Mouse (Mus musculus) forebrain, embryonic 13.5 days (tissue): Measurements from ENCODE around the gene Ms4a7. TPM values are rescaled to one million over a fixed set of nuclear protein-coding genes. Genes with fewer than 3 reads are reported as not detected.

ENCODE experiments used
- ATAC-seq: fragments of 200-750 bp; cut with Nextera tagmentation; 2 replicates; pipeline ENCODE4 v1.8.0; 2017
- H3K27ac ChIP-seq: fragments of 300-500 bp; sonication (generic); 2 replicates; pipeline ENCODE4 v1.5.1; 2015; ENCODE audit warnings: inconsistent platforms, mild to moderate bottlenecking, moderate library complexity
- H3K27me3 ChIP-seq: fragments of 300-500 bp; sonication (generic); 2 replicates; pipeline ENCODE4 v1.6.1; 2015; ENCODE audit warnings: mild to moderate bottlenecking, inconsistent platforms
- H3K36me3 ChIP-seq: fragments of 300-500 bp; sonication (generic); 2 replicates; pipeline ENCODE4 v1.6.1; 2015; ENCODE audit warnings: mild to moderate bottlenecking, inconsistent platforms; ENCODE audit not compliant: poor library complexity, severe bottlenecking
- H3K4me1 ChIP-seq: fragments of 300-500 bp; sonication (generic); 2 replicates; pipeline ENCODE4 v1.6.1; 2015; ENCODE audit warnings: inconsistent platforms
- H3K4me2 ChIP-seq: fragments of 300-500 bp; sonication (generic); 2 replicates; pipeline ENCODE4 v1.6.1; 2015; ENCODE audit warnings: inconsistent platforms, mild to moderate bottlenecking, moderate library complexity
- H3K4me3 ChIP-seq: fragments of 300-500 bp; sonication (generic); 2 replicates; pipeline ENCODE4 v1.5.1; 2015; ENCODE audit warnings: mild to moderate bottlenecking, inconsistent platforms
- H3K9ac ChIP-seq: fragments of 300-500 bp; sonication (generic); 2 replicates; pipeline ENCODE4 v1.6.1; 2015; ENCODE audit warnings: mild to moderate bottlenecking, inconsistent platforms
- H3K9me3 ChIP-seq: fragments of 300-500 bp; sonication (generic); replicated peaks from 2 replicates; pipeline ENCODE4 v1.6.1; 2016; ENCODE audit warnings: inconsistent platforms
- WGBS: fragments of 180-500 bp; shearing (Covaris S2); methylation state at CpG from one replicate; pipeline ENCODE4 v1.1.7; 2015; 5-methylcytosine and 5-hydroxymethylcytosine counted together
- polyA plus RNA-seq: library from polyadenylated mRNA; unstranded; fragments of >200 nt; fragmentation: Nextera tagmentation; extraction: Ambion mirVana; gene quantifications from 2 replicates; pipeline ENCODE4 v1.2.1, GENCODE M21; 2015

Gene Ms4a7
- 0.84 and 1.3 TPM in 2 replicates for polyA plus RNA-seq

DNA sequence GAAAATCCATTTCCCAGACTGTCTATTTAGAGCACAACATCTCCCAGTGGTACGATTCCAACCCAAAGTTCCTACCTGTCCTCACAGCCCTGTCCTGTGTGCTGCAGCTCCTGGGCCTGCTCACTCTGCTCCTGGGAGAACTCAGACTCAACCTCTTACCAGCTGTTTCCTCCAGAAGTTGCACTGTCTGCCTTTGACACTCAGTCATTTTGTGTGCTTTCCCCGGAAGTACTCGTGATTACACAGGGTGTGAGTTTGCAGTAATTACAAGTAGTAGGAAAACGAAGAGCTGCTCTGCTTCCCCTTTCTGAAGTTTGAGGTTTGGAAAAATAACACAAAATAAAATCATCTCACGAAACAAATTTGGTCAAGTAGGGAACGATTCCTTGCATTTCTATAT is at the start of gene Ms4a7:
Ms4a7 (minus strand) TSS at position 215 of the 400 bp plus-strand sequence.
- Histone ChIP-seq H3K36me3 (no peaks in the 10 kb centered on the region), H3K9me3 (no peaks in the 10 kb centered on the region; the same call in 1 of the 2 replicates), H3K4me2 (no peak within 1 kb of the TSS), H3K27ac (no peak within 1 kb of the TSS), H3K9ac (no peak within 1 kb of the TSS), H3K4me3 (no peak within 1 kb of the TSS), H3K27me3 (no peaks in the 10 kb centered on the region), H3K4me1 (no peaks in the 10 kb centered on the region)
- no peak for ATAC-seq
- 86% methylated on average over 6 of the region's 6 CpGs for WGBS

DNA sequence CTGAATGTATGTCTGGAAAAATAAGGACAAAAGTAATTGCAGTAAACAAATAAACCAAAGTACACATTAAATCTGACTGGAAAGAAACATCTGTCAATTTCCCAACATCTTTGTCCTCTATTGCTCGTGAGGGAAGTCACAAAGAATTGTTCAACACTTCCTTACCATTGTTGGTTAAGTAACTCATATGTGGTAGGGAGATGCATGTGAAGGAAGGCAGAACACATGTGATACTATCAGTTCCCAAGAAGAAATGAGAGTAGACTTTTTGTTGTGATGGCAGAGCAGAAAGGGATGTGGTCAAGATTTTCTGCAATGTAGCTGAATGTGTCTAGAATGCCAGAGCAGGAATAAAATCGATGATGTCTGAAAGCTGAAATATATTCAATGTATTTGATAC is 40.5 kb upstream of the Ms4a7 start:
- Histone ChIP-seq H3K4me3 (no peak overlapping the region), H3K4me2 (no peak overlapping the region), H3K27ac (no peak overlapping the region), H3K9me3 (no peaks in the 10 kb centered on the region), H3K36me3 (no peaks in the 10 kb centered on the region), H3K9ac (no peak overlapping the region), H3K4me1 (no peaks in the 10 kb centered on the region), H3K27me3 (no peaks in the 10 kb centered on the region)
- ATAC-seq = no peak
- 85% methylated on average over 2 of the region's 2 CpGs for WGBS

DNA sequence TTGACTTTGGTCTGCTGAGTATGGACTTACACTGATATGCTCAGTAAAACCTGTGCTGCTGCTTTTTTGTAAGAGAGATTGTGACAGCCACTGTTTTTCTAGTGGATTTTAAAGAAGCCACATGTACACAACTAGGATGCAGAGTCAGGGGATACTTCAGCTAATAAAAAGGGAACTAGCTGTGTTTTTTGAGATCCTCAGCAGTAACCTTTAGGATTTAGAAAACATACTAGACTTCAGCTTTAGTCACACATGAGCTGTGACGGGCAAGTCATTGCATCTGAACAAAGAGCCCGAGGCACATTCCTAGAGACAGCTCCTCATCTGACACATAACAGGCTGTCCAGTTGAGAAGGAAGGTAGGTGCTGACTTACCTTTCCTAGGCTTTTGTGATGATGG is 39.3 kb upstream of the Ms4a7 start, which contains the start of gene Ms4a4a:
Ms4a4a (plus strand) TSS at position 251 of the 400 bp plus-strand sequence.
- Histone ChIP-seq H3K4me1 (no peaks in the 10 kb centered on the region), H3K9me3 (no peaks in the 10 kb centered on the region), H3K4me2 (no peak within 1 kb of the TSS), H3K27me3 (no peaks in the 10 kb centered on the region), H3K27ac (no peak within 1 kb of the TSS), H3K36me3 (no peaks in the 10 kb centered on the region), H3K9ac (no peak within 1 kb of the TSS), H3K4me3 (no peak within 1 kb of the TSS)
- WGBS = 80% methylated on average over 2 of the region's 2 CpGs
- ATAC-seq = no peak

DNA sequence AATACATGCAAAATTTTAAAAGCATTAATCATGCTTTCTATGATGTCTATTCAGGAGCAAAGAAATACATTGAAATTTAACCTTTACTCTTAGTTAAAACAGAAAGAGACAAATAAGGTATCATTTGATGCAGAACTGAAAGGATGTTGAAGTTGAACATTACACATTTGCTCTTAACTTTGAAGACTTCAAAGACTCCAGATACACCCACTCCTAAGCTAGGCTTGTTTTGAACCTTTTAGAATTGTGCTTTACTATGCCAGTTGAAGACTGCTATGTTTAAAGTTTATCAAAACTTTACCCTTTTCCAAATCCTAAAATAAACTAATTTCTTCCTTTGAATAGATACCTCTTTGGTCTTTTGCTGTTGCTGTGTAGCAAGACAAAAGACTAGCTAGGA is 35.2 kb upstream of the Ms4a7 start:
- Histone ChIP-seq H3K27ac (no peak overlapping the region), H3K27me3 (no peaks in the 10 kb centered on the region), H3K36me3 (no peaks in the 10 kb centered on the region), H3K4me2 (no peak overlapping the region), H3K9ac (no peak overlapping the region), H3K4me1 (no peaks in the 10 kb centered on the region), H3K9me3 (no peaks in the 10 kb centered on the region), H3K4me3 (no peak overlapping the region)
- ATAC-seq = no peak

DNA sequence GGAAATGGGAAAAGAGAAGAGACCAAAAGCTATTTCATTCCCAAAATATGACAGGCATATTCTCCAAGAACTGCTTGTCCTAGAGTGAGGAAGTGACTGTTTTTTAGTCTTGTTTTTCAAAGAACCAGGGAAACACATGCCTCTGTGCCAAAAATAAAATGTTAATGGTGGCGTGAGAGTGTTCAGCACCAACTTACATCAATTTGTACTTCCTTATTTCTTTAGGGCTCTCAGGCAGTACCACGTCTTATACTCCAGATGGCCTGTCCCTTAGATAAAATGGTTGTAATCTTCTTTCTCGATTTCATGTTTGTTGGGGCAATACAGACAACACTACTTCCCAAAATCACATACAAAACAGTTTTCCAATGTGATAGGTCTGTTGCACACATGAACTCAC is 32.4 kb upstream of the Ms4a7 start:
- Histone ChIP-seq H3K27me3 (no peaks in the 10 kb centered on the region), H3K27ac (no peak overlapping the region)
- 85% methylated on average over 3 of the region's 3 CpGs for WGBS

DNA sequence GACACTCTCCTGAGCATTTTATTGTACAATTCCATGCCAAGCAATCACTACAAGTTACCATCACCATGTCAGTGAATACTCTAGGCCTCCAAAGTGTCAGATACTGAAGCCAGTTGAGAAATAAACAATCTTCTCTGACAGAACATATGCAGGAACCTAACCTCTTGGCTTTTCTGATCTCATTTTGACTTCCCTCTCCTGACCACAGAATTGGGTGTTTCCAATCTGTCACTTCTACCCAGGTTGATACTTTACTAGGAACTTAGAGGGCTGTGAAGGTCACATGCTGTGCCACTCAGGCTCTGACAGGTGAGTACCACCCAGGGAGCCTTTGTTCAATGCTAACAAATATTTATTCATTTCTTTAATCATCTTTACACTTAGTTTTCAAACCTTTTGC is 26.1 kb upstream of the Ms4a7 start:
- H3K4me2 ChIP-seq = no peak overlapping the region
- H3K9ac ChIP-seq = no peak overlapping the region
- no peak overlapping the region for H3K27ac ChIP-seq
- no peaks in the 10 kb centered on the region for H3K36me3 ChIP-seq
- no peaks in the 10 kb centered on the region for H3K4me1 ChIP-seq
- H3K4me3 ChIP-seq = no peak overlapping the region
- ATAC-seq = no peak
- H3K9me3 ChIP-seq = no peaks in the 10 kb centered on the region
- no peaks in the 10 kb centered on the region for H3K27me3 ChIP-seq

More for the DNA sequence above, 32.4 kb upstream of the Ms4a7 start:
- Histone ChIP-seq H3K4me2 (no peak overlapping the region), H3K9me3 (no peaks in the 10 kb centered on the region), H3K36me3 (no peaks in the 10 kb centered on the region), H3K9ac (no peak overlapping the region), H3K4me3 (no peak overlapping the region), H3K4me1 (no peaks in the 10 kb centered on the region)
- ATAC-seq = no peak

DNA sequence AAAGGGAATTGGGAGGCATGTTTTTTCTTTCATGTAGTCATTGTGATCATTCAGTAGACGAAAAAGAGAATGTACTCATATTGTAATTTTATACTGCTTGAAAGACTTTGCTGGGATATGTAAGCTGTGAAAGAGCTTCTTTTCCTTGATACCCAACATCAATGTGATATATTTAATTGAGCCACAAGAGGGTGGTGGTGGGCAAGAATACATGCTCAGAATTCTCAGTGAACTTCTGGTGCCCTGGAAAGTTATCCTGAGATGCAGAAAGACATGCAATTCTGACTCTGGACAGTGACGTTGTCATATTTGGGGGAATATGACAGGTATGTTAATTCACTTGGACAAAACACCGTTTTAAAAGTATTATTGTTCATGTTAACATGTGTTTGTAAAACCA is 24.2 kb upstream of the Ms4a7 start:
- Histone ChIP-seq H3K4me2 (no peak overlapping the region), H3K4me1 (no peaks in the 10 kb centered on the region), H3K27ac (no peak overlapping the region), H3K36me3 (no peaks in the 10 kb centered on the region), H3K27me3 (no peaks in the 10 kb centered on the region), H3K9ac (no peak overlapping the region), H3K9me3 (no peaks in the 10 kb centered on the region), H3K4me3 (no peak overlapping the region)
- 74% methylated on average over 3 of the region's 3 CpGs for WGBS
- no peak for ATAC-seq

DNA sequence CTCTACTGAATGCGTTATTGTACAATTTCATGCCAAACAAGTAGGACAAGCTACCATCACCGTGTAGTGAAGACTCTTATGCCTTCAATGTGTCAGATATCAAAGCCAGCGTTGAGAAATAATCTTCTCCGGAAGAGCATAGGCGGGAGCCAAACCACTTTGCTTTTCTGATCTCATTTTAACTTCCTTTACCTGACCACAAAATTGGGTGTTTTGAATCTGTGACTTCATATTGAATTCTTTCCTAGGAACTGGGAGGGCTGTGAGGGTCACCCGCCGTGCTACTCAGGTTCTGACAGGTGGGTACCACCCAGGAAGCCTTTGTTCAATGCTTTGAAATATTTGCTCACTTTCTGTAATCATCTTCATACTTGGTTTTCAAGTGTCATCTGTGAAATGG is 19.8 kb upstream of the Ms4a7 start:
- Histone ChIP-seq H3K4me1 (no peaks in the 10 kb centered on the region), H3K36me3 (no peaks in the 10 kb centered on the region), H3K9ac (no peak overlapping the region), H3K9me3 (no peaks in the 10 kb centered on the region), H3K4me2 (no peak overlapping the region), H3K27me3 (no peaks in the 10 kb centered on the region), H3K27ac (no peak overlapping the region), H3K4me3 (no peak overlapping the region)
- 91% methylated on average over 7 of the region's 7 CpGs for WGBS
- ATAC-seq = no peak

DNA sequence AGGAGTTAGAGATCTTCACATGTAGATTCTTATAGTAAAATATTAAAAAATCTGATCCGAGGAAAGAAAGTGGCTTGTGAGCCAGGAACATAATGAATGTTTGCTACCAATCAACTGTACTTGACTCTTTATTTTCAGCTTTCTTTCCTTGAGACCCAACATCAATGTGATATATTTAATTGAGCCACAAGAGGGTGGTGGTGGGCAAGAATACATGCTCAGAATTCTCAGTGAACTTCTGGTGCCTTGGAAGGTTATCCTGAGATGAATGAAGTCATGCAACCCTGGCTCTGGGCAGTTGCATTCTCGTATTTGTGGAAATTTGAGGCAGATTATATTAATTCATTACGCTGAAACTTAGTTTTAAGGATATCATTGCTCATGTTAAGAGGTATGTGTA is 15.9 kb upstream of the Ms4a7 start:
- H3K27ac ChIP-seq = no peak overlapping the region
- WGBS = 57% methylated on average over 3 of the region's 3 CpGs
- no peak overlapping the region for H3K4me3 ChIP-seq
- no peaks in the 10 kb centered on the region for H3K4me1 ChIP-seq
- H3K9me3 ChIP-seq = no peaks in the 10 kb centered on the region
- no peak overlapping the region for H3K9ac ChIP-seq
- H3K27me3 ChIP-seq = no peaks in the 10 kb centered on the region
- H3K4me2 ChIP-seq = no peak overlapping the region
- no peaks in the 10 kb centered on the region for H3K36me3 ChIP-seq
- no peak for ATAC-seq

DNA sequence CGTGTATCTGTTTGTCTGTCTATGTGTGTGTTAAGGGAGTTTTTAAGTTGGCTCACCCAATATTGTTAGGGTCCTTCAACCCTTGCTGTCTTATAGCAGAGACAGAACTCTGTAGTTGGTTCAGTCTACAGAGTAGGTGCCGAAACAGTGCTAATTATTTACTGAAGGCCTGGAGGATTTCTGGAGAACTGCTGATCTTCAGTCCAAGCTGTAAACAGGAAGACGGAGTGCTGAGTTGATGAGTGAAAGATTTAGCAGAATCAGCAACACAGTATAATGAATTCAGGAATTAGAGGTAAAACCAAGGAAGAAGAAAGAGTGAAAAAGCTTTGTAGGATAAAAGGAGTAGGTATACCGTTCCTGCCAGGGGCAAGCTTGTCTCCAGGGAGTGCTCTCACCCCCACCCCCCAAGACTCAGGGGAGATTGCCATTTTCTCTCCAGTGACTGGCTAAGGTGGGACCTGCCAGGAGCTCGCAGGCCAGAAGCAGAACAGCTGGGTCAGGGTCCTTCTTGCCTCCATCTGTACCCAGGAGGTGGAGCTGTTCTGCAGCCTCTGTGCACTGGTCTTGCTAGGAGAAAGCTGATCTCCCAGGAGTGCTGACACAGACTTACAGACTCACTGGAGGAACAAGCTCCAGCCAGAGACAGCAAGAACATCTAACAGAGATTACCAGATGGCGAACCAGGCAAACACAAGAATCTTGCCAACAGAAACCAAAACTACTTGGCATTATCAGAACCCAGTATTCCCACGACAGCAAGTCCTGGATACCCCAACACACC is 13.9 kb upstream of the Ms4a7 start:
- Histone ChIP-seq H3K4me1 (no peaks in the 10 kb centered on the region), H3K27me3 (no peaks in the 10 kb centered on the region), H3K27ac (no peak overlapping the region), H3K36me3 (no peaks in the 10 kb centered on the region), H3K9me3 (no peaks in the 10 kb centered on the region), H3K4me2 (no peak overlapping the region), H3K4me3 (no peak overlapping the region), H3K9ac (no peak overlapping the region)
- 68% methylated on average over 7 of the region's 7 CpGs for WGBS
- ATAC-seq = no peak

DNA sequence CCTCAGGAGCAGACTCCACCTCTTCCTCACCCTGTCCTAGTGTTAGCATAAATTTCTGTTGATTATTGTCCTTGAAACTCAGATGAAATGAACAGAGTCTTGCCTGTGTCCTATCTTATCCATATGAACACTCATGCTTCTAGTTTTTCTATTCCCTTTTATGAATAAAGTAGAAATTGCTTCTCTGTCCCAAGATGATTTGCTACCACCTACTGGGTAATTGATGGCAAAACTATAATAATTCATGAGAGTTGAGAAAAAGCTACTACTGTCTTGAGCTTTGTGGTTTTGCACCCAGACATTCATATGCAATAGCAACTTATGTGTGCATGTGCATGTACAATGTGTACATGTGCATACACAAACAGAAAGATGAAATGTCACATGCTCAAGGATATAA is 8.0 kb upstream of the Ms4a7 start:
- H3K4me2 ChIP-seq = no peak overlapping the region
- H3K36me3 ChIP-seq = no peaks in the 10 kb centered on the region
- H3K4me1 ChIP-seq = no peaks in the 10 kb centered on the region
- H3K27me3 ChIP-seq = no peaks in the 10 kb centered on the region
- ATAC-seq = no peak
- H3K9me3 ChIP-seq = no peaks in the 10 kb centered on the region; the same call in 1 of the 2 replicates
- H3K4me3 ChIP-seq = no peak overlapping the region
- no peak overlapping the region for H3K27ac ChIP-seq
- H3K9ac ChIP-seq = no peak overlapping the region

DNA sequence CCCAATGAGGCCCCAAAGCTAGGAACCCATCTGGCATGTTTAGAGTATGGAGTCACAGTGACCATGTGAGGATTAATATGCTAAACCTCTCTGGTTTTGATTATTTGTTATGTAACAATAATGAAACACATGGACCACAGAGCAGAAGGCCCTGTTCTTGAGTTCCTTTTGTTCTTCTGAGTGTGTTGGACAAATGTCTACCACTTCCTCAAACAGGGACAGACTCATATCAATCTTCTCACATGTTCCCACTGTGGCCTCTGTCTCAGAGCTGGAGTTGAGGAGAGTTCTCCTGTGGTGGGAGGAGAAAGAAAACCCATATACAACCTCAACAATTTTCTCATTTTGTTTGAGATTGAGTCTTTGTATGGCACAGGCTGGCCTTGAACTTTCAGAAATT is 7.2 kb upstream of the Ms4a7 start:
- H3K27ac ChIP-seq = no peak overlapping the region
- H3K9me3 ChIP-seq = no peaks in the 10 kb centered on the region; the same call in 1 of the 2 replicates
- no peaks in the 10 kb centered on the region for H3K27me3 ChIP-seq
- H3K9ac ChIP-seq = no peak overlapping the region
- H3K4me2 ChIP-seq = no peak overlapping the region
- ATAC-seq = no peak
- H3K4me3 ChIP-seq = no peak overlapping the region
- no peaks in the 10 kb centered on the region for H3K36me3 ChIP-seq
- no peaks in the 10 kb centered on the region for H3K4me1 ChIP-seq

DNA sequence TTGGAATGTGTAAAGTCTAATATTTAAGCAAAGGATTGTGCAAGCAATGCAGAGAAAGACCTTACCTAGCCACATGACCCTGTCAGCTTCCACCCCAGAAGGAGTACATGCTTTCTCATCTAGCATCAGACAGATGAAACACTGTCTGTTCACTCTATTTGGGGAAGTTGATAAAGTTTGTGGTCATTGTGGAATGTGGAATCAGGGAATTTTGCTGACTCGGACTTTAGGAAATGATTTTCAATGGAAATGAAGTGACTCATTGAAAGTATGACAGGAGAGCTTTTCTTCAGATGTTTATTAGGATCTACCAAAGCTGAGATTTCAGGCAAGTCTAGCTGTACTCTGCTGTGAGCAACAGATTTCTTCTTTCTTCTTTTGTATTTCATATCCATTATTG is 14.8 kb downstream of the Ms4a7 start:
- H3K4me2 ChIP-seq = no peak overlapping the region
- H3K36me3 ChIP-seq = no peaks in the 10 kb centered on the region
- H3K9me3 ChIP-seq = no peaks in the 10 kb centered on the region; the same call in 1 of the 2 replicates
- no peak for ATAC-seq
- no peaks in the 10 kb centered on the region for H3K27me3 ChIP-seq
- no peak overlapping the region for H3K27ac ChIP-seq
- H3K4me1 ChIP-seq = no peaks in the 10 kb centered on the region
- H3K4me3 ChIP-seq = no peak overlapping the region
- H3K9ac ChIP-seq = no peak overlapping the region
- WGBS = 85% methylated on average over 1 of the region's 1 CpGs
